Mouse (Mus musculus) ES-Bruce4 (cell line): ENCODE results near the gene Mex3d.
"Not testable (repeated sequence)": the region's sequence is repeated elsewhere in the genome, so short reads cannot be mapped to it uniquely, and the experiment has no call there.

Experiments
- CTCF ChIP-seq: IDR thresholded peaks from one replicate; pipeline ENCODE4 v1.8.1; 2011; ENCODE audit warnings: low read depth, low read length
- POLR2A ChIP-seq: IDR thresholded peaks from one replicate; pipeline ENCODE4 v1.8.1; 2011; ENCODE audit warnings: low read length; ENCODE audit not compliant: insufficient read depth

GRCm38 (mm10) chr10:80345929-80346328 lies 41.5 kb downstream of the Mex3d start:
- TF ChIP-seq CTCF, POLR2A: not testable (repeated sequence)
